Mouse (Mus musculus): ENCODE data around the gene Rap1b.

Rap1b gene

DNA sequence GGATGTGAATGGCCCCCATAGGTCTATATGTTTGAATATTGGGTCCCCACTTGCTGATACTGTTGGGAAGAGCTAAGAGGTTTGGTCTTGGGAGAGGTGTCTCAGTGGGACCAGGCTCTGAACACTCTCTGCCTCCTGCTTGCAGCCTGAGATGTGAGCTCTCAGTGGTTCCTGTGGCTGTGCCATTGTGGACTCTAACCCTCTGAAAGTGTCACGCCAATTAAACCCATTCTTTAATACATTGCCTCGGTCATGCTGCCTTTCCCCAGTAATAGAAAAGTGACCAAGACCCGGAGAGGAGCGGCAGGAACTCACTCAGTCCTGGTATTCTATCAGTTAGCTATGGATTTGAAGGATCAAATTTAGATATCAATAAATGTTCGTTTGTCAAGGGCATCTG, 12.4 kb upstream of the Rap1b start:
- no peak for DNase-seq (ENCODE audit: low read depth, low spot score)

GRCm38 (mm10) chr10:117856001-117856720, 10.3 kb upstream of the Rap1b start:
- no peak for DNase-seq (ENCODE audit: low read depth, low spot score)

DNA sequence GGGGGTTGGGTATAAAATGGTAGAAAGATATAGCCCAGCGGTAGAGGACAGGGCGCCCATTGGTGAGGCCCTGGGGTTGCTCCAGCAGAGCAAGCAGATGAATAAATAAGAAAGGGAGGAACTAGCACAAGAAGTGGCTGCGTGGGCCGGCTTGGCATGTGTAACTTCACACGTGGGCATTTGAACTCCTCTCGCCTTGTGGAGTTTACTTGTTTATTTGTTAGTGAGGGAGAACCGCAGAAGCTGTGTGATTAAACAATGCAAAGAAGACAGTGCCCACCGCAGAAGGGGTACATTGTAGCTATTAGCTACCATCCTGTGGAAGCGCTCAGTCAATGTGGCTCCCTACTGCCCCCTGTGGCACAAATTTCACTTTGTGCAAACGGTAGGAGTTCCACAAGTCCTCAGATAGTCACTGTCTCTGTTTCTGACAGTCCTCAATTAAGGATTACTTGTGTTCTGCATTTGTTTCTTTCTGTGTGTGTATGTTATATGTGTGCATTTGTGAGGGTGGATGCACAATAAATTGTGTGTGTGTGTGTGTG, 6.9 kb upstream of the Rap1b start:
- peak; percentile 67 for DNase-seq (ENCODE audit: low read depth, low spot score)

DNA sequence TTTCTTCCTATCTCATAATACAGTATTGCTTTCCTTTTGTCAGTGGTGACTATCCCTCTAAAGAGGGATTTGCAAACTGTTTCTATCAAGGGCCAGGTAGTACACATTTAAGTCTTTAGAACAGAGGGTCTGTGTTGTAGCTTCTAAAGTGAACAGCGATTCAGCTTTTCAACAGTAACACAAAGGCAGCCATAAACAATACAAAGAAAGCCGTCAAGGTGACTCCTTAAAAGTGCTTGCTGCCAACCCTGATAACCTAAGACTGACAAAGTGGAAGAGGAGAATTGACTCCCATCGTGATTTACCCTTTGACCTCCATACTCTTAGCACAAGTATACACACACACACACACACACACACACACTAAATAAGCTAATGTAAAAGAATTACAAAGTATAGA, 3.1 kb upstream of the Rap1b start:
- DNase-seq (ENCODE audit: low read depth, low spot score), result peak; percentile 71

DNA sequence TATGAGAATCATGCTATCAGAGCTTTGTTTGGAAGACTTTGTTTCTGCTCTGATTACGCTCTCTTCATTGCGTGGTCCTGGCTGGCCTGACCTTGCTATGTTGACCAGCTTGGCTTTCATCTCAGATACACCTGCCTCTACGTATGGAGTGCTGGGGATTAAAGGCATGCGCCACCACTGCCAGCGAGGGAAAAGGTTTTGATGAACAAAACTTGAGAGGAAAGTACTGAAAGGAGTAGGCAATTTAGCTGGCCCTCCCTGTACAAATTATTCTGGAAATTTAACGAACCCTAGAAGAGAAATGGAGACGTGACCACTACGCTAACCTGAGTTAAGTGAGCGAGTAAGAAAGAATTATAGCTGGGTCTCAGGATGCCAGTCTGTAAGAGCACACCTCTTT, 961 bp upstream of the Rap1b start:
- no peak for DNase-seq (ENCODE audit: low read depth, low spot score)

DNA sequence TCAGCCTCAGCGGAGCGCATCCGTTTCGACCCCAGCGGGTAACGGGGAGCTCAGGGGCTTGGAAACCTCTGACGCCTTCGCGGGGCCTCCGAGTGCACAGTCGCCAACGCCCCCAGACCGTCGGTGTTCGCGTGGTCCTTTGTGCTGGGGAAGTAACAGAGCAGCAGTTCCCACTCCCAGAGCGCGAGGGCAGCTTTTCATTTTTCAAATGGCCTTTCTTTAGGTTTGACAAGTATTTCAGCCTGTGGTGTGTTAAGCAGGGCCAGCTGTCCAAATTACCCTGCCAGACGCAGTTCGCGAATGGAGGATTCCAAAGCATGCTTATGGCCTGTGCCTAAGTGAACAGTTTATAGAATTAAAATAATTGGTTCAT, 411 bp upstream of the Rap1b start:
- DNase-seq (ENCODE audit: low read depth, low spot score), result no peak

- peak; percentile 51 for DNase-seq (ENCODE audit: low read depth, low spot score)
Measured at GRCm38 (mm10) chr10:117844782-117845596, 846 bp downstream of the Rap1b start.

DNA sequence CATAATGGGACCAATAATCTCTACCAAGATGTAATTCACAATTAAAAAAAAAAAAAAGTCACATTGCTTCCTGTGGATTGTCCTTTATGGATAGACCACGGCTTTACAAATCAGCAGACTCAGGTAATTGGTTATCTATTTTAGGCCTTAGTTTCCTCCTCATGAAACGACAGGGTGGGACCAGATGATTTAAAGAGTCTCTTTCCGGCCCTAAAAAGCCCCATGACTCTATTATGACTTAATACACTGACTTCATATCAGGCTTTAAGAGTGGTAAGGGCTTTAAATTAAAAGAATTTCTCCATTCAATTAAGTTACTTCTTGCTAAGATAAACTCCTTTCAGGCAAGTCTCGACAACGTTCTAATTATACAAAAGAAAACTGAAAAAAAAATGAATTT, 1.6 kb downstream of the Rap1b start:
- no peak for DNase-seq (ENCODE audit: low read depth, low spot score)

DNA sequence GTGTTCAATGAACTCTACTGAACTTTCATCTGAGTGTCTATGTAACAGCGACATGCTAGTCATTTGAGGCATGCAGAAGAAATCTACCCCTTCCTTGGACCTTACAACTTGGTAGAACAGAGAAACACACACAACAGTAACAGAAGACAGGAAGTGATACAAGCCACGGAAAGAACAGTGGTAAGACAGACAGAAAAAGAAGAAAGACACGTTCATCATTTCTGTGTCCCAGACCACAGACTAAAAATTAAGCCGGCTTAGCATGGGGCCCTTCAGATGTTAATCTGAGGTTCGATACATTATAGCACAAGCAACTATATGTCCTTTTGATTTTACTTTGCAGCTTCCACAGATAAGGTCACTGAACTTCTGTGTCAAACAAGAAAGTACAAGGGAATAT, 2.1 kb downstream of the Rap1b start:
- no peak for DNase-seq (ENCODE audit: low read depth, low spot score)

DNA sequence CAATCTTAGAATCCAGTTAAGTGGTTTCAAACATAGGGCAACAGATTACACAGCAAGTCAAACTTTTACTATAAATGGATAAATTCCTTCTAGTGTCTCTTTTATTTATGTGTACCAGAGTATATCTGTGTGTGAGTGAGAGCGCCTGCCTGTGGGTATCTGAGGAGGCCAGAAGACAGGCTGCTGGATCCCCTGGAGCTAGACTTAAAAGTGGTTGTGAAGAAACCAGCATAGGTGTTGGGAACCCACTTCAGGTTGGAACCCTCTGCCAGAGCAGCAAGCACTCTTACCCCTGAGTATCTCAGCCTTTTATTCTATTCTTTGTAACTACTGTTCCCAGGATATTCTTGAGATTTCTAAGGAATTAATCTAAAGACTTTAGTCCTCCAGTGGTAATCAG, 4.1 kb downstream of the Rap1b start:
- no peak for DNase-seq (ENCODE audit: low read depth, low spot score)

- no peak for DNase-seq (ENCODE audit: low read depth, low spot score)
Measured at GRCm38 (mm10) chr10:117840431-117840995, 5.3 kb downstream of the Rap1b start.

GRCm38 (mm10) chr10:117839737-117840136, 6.1 kb downstream of the Rap1b start:
- DNase-seq (ENCODE audit: low read depth, low spot score), result no peak

GRCm38 (mm10) chr10:117838924-117839323, 6.9 kb downstream of the Rap1b start:
- peak; percentile 81 for DNase-seq (ENCODE audit: low read depth, low spot score)

GRCm38 (mm10) chr10:117836354-117836753, 9.5 kb downstream of the Rap1b start:
- no peak for DNase-seq (ENCODE audit: low read depth, low spot score)

DNA sequence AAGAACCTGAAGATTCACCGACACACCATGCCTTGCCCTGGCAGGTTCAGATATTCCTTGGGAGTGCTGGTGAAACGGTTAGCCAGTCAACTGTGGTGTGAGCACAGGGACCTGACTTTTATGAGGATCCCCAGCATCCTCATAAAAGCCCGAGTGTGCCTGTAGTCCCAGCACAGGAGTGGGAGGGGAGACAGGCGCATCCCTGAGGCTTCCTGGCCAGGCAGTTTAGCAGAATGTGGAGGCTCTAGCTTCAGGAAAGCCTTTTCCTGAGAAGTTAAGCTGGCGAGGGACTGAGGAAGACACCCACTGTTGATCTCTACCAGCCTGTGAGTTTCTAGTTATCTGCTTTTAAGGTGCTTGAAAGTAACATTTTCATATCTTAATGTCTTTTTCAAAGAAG, 10.4 kb downstream of the Rap1b start:
- DNase-seq (ENCODE audit: low read depth, low spot score), result no peak

DNA sequence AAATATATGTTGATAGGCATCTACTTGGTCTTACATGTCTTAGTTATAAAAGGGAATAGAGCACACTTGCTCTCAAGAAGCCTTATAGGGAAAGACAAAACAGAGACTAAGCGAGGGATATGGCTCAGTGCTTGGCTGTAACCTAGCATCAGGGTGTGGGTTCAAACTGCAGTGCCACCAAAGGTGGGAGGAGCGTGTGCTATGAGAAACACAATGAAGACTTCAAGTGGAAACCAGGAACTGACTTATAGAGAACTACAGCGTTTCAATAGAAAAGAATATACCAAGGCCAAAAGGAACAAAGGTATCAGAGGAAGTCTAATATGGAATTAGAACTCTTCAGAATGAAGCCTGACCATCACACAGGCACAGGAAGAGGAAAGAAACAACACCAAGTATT, 15.0 kb downstream of the Rap1b start:
- DNase-seq (ENCODE audit: low read depth, low spot score), result no peak

DNA sequence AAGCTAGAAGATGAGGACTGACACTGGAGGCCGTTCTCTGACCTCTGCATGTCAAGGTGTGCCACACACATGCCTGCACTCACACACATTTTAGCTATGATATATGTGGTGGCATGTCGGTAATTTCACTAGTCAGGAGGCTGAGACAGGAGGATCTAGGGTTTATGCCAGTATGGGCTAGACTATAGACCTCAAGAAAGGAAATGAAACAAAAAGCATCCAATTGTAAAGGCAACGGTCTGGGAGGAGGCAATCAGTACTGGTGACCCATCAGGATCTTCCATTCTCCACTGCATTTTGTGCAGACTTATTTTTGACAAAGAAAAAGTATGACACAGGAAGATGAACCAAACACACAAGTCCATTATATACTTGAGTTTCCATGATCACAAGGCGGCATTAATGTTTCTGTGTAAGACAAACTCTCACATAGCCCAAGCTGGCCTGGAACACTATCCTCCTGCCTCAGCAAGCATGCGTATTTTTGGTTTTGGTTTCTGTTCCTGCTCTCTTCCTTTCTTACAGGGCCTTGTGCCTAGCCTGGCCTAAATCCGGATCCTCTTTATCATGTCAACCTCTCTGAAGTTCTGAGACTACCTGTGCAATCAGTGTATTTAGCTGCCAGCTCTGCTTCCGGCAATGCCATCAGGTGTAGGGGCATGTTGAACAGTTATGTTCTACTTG, 16.2 kb downstream of the Rap1b start:
- no peak for DNase-seq (ENCODE audit: low read depth, low spot score)

DNA sequence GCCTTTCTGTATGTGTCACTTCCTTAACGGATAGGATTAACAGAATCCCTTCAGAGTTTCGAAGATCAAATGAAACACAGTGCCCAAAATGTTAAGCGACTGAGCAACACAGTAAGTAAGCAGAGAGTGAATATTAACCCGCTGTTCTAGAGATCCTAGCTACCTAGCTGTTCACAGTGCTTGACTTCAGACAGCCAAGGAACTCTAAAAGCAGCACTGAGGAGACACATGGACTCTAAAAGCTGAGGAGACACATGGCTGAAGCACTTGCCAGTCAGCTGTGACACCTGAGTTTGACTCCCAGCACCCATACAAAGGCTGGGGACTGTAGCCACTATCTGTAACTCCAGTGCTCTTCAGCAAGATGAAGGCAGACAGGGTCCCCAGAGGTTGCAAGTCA, 16.8 kb downstream of the Rap1b start:
- no peak for DNase-seq (ENCODE audit: low read depth, low spot score)

GRCm38 (mm10) chr10:117828536-117828935, 17.3 kb downstream of the Rap1b start:
- no peak for DNase-seq (ENCODE audit: low read depth, low spot score)

DNA sequence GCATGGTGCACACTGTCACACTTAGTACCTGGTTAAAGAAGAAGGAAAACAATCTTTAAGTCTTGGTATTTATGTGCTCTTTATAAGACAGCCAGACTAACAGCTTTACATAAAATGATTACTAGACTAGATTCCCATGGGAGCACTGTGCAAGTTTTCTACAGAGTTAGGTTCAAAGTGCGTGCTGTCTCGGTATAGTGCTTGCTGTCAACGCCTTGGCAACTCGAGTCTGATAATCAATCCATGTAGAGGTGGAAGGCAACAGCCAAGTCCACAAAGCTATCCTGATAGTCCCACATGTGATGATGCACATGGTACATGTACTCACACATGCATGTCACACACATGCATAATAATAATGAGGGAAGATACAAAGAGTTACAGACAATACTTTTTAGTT, 21.2 kb downstream of the Rap1b start:
- no peak for DNase-seq (ENCODE audit: low read depth, low spot score)

DNA sequence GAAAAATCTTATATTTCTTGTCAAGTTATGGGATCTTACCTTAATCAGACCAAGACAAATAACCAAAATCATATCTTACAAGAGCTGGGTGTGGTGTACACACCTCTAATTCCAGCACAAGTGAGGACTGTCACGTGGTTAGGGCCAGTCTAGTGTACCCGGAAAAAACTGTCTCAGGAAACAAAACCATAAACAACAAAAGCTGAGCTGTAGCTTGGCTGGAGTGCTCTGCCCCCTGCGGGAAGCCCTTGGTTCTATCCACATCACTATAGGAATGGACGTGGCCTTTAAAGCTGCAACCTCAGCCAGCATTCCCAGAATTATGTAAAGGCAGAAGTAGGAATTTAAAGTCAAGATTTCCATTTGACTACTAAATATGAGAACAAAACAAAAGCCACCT, 21.7 kb downstream of the Rap1b start:
- DNase-seq (ENCODE audit: low read depth, low spot score), result no peak

GRCm38 (mm10) chr10:117823321-117823720, 22.5 kb downstream of the Rap1b start:
- DNase-seq (ENCODE audit: low read depth, low spot score), result no peak

Data from ES-CJ7 (cell line).